Mouse (Mus musculus) kidney, embryonic 16.5 days (tissue): Measurements from ENCODE around the gene B230104I21Rik. TPM values are rescaled to one million over a fixed set of nuclear protein-coding genes. Genes with fewer than 3 reads are reported as not detected.

ENCODE experiments used
- ATAC-seq: fragments of 200-750 bp; cut with Nextera tagmentation; 2 replicates; pipeline ENCODE4 v1.8.0; 2017; ENCODE audit warnings: moderate TSS enrichment; ENCODE audit not compliant: low FRiP score, low TSS enrichment
- H3K27ac ChIP-seq: fragments of 300-500 bp; sonication (generic); 2 replicates; pipeline ENCODE4 v1.5.1; 2014; ENCODE audit warnings: low read length
- H3K27me3 ChIP-seq: fragments of 300-500 bp; sonication (generic); 2 replicates; pipeline ENCODE4 v1.6.1; 2014; ENCODE audit warnings: low read length, control low read depth, mixed read lengths; ENCODE audit not compliant: insufficient read depth
- H3K36me3 ChIP-seq: fragments of 300-500 bp; sonication (generic); 2 replicates; pipeline ENCODE4 v1.6.1; 2014; ENCODE audit warnings: low read length, control low read depth, mixed read lengths; ENCODE audit not compliant: insufficient read depth
- H3K4me1 ChIP-seq: fragments of 300-500 bp; sonication (generic); 2 replicates; pipeline ENCODE4 v1.6.1; 2014; ENCODE audit warnings: low read length, control low read depth, mixed read lengths; ENCODE audit not compliant: insufficient read depth
- H3K4me2 ChIP-seq: fragments of 300-500 bp; sonication (generic); replicated peaks from 2 replicates; pipeline ENCODE4 v1.6.1; 2014; ENCODE audit warnings: low read depth, low read length
- H3K4me3 ChIP-seq: fragments of 300-500 bp; sonication (generic); 2 replicates; pipeline ENCODE4 v1.5.1; 2014; ENCODE audit warnings: mild to moderate bottlenecking, low read length
- H3K9ac ChIP-seq: fragments of 300-500 bp; sonication (generic); replicated peaks from 2 replicates; pipeline ENCODE4 v1.6.1; 2014; ENCODE audit warnings: low read length
- H3K9me3 ChIP-seq: fragments of 300-500 bp; sonication (generic); 2 replicates; pipeline ENCODE4 v1.6.1; 2016; ENCODE audit warnings: low read length, control low read depth
- WGBS: fragments of 180-500 bp; shearing (Covaris S2); extraction: QIAGEN DNeasy Blood & Tissue Kit; methylation state at CpG from one replicate; pipeline ENCODE4 v1.1.7; 2014; 5-methylcytosine and 5-hydroxymethylcytosine counted together
- polyA plus RNA-seq: library from polyadenylated mRNA; unstranded; fragments of >200 nt; fragmentation: Nextera tagmentation; extraction: Ambion mirVana; gene quantifications from 2 replicates; pipeline ENCODE4 v1.2.1, GENCODE M21; 2015

The B230104I21Rik gene
- polyA plus RNA-seq, 1 experiment from 2014 or later: 0.37 TPM

DNA sequence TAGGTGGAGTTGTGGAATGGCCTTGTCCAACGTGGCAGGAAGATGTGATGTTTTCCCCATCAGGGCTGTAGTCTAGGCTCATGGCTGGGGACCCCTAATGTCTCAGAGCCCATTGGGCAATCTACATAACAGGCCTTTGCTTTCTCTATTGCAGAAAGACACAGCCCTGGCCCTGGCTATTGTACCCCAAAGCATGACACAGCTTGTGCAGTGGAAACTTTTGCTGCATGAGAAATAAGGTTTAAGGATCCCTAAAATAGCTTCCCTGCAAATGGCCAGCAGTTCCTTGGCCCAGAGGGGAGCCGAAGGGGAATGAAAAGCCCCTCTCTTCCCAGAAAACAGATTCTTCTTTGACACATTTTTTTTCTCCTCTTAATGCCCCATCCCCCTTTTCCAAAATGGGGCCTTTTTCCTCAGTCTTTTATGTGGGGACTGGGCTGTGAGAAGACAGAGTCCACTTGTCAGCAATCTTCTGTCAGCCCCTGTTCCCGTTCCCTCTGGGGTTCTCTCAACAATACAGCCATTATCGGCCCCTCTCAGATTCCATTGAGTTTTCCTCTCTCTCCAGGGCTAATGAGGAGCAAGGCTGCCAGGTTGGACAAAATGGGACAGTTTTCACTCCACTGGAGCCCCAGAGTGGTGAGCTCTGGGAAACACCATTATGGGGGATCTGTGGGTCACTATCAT lies 22.8 kb upstream of the B230104I21Rik start:
- no peak for ATAC-seq
- 52% methylated on average over 4 of the region's 4 CpGs for WGBS
- H3K4me1 ChIP-seq: no peaks in the 10 kb centered on the region

DNA sequence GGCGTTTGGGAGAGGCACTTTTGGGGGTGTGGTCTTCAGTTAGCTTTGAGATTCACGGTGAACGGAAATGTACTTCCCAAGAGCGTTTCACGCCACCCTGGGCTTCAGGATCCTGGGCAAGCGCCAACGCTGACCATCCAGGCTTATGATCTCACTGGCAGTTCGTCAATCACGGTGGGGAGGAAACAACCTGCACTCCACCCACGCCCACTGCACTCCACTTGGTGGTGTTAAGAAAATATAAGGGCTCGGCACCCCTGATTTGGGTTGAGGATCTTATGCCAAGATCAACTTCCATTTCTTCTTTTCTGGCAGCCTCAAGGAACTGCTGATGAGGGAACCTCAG lies 22.3 kb upstream of the B230104I21Rik start:
- H3K9me3 ChIP-seq: no peaks in the 10 kb centered on the region
- ATAC-seq: no peak
- no peak overlapping the region for H3K9ac ChIP-seq
- no peaks in the 10 kb centered on the region for H3K36me3 ChIP-seq
- H3K4me1 ChIP-seq: no peaks in the 10 kb centered on the region
- no peak overlapping the region for H3K4me3 ChIP-seq
- no peaks in the 10 kb centered on the region for H3K27me3 ChIP-seq
- 72% methylated on average over 11 of the region's 11 CpGs for WGBS
- H3K4me2 ChIP-seq: no peak overlapping the region
- no peak overlapping the region for H3K27ac ChIP-seq

More for the DNA sequence above, 22.8 kb upstream of the B230104I21Rik start:
- H3K4me2 ChIP-seq: no peak overlapping the region
- H3K27me3 ChIP-seq: no peaks in the 10 kb centered on the region
- H3K9me3 ChIP-seq: no peaks in the 10 kb centered on the region
- no peaks in the 10 kb centered on the region for H3K36me3 ChIP-seq
- H3K9ac ChIP-seq: no peak overlapping the region
- H3K27ac ChIP-seq: no peak overlapping the region
- no peak overlapping the region for H3K4me3 ChIP-seq

DNA sequence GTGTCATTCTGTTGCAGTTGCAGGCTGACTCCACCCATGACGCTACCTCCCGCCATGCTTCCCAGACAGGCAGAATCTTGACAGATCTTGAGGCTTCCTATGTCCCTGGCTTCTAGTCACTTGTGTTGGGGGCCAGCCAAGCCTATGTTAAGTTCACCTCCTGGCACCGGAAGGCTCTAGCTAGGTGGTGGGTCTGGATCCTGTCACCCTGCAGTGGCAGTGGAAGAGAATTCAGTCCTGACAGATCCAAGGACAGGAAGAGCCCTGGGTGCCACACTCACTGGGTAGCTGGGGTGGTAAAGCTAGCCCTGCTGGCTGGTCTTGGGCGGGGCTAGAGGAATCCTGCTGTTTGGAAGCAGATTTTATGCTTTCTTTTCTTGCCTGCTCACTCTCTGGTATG lies 10.5 kb upstream of the B230104I21Rik start:
- no peak overlapping the region for H3K27ac ChIP-seq
- no peak overlapping the region for H3K9ac ChIP-seq
- WGBS: 61% methylated on average over 4 of the region's 4 CpGs
- peaks cover 42% of the 10 kb centered on the region for H3K27me3 ChIP-seq
- H3K4me3 ChIP-seq: no peak overlapping the region
- no peak for ATAC-seq
- no peaks in the 10 kb centered on the region for H3K36me3 ChIP-seq
- no peaks in the 10 kb centered on the region for H3K9me3 ChIP-seq
- H3K4me1 ChIP-seq: 0 out of 2 replicates have a peak, but pooled peaks cover 6% of the 10 kb centered on the region
- no peak overlapping the region for H3K4me2 ChIP-seq

DNA sequence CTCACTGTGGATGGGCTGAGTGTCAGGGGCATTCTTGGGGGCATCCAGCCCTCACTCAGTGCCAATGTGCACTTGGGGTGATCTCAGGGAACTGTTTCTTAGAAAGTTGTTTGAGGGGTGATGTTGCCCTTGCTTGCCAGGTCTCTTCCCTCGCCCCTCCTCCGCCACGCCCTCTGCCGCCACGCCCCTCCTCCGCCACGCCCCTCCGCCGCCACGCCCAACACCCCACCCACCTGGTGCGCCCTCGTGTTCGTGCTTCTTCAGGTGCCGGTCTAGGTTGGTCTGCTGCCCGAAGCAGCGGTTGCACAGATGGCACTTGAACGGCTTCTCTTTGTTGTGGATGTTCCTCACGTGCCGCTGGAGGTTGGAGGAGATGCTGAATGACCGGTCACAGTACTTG lies 7.5 kb upstream of the B230104I21Rik start:
- no peak overlapping the region for H3K27ac ChIP-seq
- ATAC-seq: no peak
- no peaks in the 10 kb centered on the region for H3K9me3 ChIP-seq
- no peak overlapping the region for H3K9ac ChIP-seq
- 7% methylated on average over 18 of the region's 20 CpGs for WGBS
- peaks cover 57% of the 10 kb centered on the region for H3K27me3 ChIP-seq
- H3K4me1 ChIP-seq: peaks cover 24% of the 10 kb centered on the region
- no peak overlapping the region for H3K4me3 ChIP-seq
- no peak overlapping the region for H3K4me2 ChIP-seq
- no peaks in the 10 kb centered on the region for H3K36me3 ChIP-seq

DNA sequence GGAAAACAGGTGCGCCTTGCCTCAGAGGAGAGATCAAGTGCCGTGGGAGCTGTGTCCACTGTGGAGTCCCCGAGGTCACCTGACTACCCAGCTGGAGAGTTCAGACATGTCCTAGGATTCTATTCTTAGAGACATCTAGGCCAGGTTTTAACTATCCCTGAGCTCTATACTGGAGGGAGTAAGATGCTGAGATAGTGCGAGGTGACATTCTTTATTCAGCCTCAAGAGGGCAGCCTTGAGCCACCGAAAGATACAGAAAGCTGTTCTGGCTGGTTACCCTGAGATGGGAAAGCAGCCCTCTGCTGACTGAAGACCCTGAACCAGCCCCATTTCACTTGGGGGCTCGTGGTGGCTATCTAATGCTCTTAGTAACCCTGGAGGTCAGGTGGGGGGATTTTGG lies 7.1 kb upstream of the B230104I21Rik start:
- WGBS: 5% methylated on average over 6 of the region's 6 CpGs
- Histone ChIP-seq H3K36me3 (no peaks in the 10 kb centered on the region), H3K27ac (no peak overlapping the region), H3K9ac (no peak overlapping the region), H3K4me1 (peaks cover 25% of the 10 kb centered on the region), H3K27me3 (peaks cover 57% of the 10 kb centered on the region), H3K4me3 (no peak overlapping the region), H3K4me2 (no peak overlapping the region), H3K9me3 (no peaks in the 10 kb centered on the region)
- peak; percentile 32; the same call in 1 of the 2 replicates for ATAC-seq

DNA sequence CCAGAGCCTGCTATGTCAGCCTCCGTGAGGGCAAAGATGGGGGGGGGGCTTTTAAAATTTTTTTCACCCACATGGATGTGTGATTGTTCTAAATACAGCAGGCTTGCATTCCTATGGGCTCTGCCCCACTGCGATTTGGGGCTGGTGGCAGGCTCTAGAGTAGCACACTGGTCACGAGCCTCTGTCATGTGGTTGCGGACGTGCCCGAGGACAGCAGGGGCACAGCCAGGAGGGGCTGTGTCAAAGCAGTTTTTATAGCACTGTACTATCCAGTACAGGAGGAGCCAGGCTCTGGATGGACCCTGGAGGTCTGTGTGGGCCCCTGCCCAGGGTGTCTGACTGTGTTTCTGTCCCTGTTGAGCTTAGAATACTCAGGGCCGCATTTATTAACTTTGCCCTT lies 5.9 kb upstream of the B230104I21Rik start:
- Histone ChIP-seq H3K4me3 (no peak overlapping the region), H3K27ac (no peak overlapping the region), H3K9ac (no peak overlapping the region), H3K27me3 (peaks cover 68% of the 10 kb centered on the region), H3K9me3 (no peaks in the 10 kb centered on the region), H3K4me2 (no peak overlapping the region), H3K4me1 (peaks cover 29% of the 10 kb centered on the region), H3K36me3 (no peaks in the 10 kb centered on the region)
- ATAC-seq: no peak
- 82% methylated on average over 7 of the region's 7 CpGs for WGBS

DNA sequence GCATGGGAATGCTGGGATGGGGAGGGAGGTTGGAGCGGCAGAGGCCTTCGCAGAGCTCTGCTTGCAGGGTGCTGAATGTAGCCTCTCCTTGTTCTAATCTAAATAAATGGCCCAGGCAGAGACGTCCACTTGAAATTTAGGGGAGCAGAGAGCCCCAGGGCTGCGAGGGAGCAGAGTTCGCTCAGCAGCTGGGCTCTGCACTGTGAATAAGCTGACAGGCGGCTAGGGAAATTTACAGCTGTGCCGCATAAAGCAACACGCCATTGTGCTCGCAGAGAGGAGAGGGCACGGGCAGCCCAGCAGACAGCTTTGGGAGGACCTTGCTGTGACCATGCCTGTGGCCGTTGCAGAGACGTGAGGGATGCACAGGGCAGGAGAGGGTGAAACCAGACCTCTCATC lies 4.7 kb upstream of the B230104I21Rik start:
- ATAC-seq: peak; percentile 44; the same call in 1 of the 2 replicates
- Histone ChIP-seq H3K9me3 (no peaks in the 10 kb centered on the region), H3K9ac (0 out of 2 replicates have a peak overlapping the region, but pooled peaks have one; percentile 6), H3K4me1 (peaks cover 41% of the 10 kb centered on the region), H3K4me2 (no peak overlapping the region), H3K27ac (no peak overlapping the region), H3K27me3 (peaks cover 71% of the 10 kb centered on the region), H3K36me3 (no peaks in the 10 kb centered on the region), H3K4me3 (no peak overlapping the region)
- WGBS: 18% methylated on average over 12 of the region's 12 CpGs

DNA sequence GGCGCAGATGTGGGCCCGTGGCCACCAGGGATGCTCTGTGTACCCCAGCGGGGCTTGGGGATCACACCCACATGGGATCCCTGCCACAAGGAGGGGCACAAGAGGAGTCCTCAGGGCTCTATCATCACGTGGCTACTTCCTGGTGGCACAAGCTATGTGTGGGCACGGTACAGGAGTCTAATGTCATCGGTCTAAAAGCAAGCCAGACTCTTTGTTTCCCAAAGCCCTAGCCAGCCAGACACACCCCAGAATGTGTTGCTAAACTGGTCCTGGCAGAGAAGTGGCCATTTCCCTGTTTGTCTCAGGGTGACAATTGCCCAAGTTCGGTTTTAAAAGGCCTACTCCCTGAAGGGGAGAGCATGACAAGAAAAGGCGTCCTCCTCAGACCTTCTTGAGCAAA lies 2.6 kb upstream of the B230104I21Rik start:
- Histone ChIP-seq H3K4me1 (peaks cover 55% of the 10 kb centered on the region), H3K9ac (no peak overlapping the region; the same call in 1 of the 2 replicates), H3K4me3 (no peak overlapping the region), H3K9me3 (no peaks in the 10 kb centered on the region), H3K4me2 (no peak overlapping the region), H3K27ac (no peak overlapping the region), H3K36me3 (no peaks in the 10 kb centered on the region), H3K27me3 (peaks cover 75% of the 10 kb centered on the region)
- 24% methylated on average over 8 of the region's 8 CpGs for WGBS
- no peak for ATAC-seq

DNA sequence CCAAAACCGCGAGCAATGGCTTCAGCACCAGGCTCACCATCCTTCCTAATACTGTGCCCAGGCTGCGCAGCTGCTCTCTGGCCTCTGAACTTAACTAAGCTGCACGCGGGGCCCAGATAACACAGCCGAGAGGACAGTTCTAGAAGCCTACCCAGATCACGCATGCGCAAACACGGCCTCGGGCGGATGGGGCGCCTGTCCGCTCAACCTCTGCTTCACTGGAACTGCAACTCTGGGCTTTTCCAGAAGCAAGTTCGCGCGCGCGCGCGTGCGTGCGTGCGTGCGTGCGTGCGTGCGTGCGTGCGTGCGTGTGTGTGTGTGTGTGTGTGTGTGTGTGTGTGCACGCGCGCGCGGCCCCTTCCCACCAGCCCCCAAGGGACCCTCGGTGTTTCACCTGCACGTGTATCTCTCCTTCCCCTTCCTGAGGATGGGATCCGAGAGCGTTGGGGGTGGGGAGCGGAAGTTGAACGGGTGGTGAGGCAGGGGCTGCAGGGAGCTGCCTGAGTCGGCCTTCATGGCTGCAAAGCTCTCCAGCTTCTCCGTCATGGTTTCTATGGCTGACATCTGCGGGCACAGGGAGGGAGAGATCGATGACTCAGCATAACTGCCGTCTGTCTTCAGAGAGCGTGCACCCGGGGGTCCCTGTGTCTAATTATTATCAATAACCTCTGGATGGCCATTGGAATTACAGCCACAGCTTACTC lies 1.1 kb upstream of the B230104I21Rik start:
- 56% methylated on average over 41 of the region's 48 CpGs for WGBS
- H3K27me3 ChIP-seq: peaks cover 88% of the 10 kb centered on the region
- peak overlapping the region; percentile 10; the same call in 1 of the 2 replicates for H3K4me3 ChIP-seq
- H3K9ac ChIP-seq: no peak overlapping the region
- no peaks in the 10 kb centered on the region for H3K9me3 ChIP-seq
- peak overlapping the region; percentile 39 for H3K4me2 ChIP-seq
- H3K4me1 ChIP-seq: peaks cover 49% of the 10 kb centered on the region
- no peaks in the 10 kb centered on the region for H3K36me3 ChIP-seq
- no peak for ATAC-seq
- no peak overlapping the region for H3K27ac ChIP-seq

DNA sequence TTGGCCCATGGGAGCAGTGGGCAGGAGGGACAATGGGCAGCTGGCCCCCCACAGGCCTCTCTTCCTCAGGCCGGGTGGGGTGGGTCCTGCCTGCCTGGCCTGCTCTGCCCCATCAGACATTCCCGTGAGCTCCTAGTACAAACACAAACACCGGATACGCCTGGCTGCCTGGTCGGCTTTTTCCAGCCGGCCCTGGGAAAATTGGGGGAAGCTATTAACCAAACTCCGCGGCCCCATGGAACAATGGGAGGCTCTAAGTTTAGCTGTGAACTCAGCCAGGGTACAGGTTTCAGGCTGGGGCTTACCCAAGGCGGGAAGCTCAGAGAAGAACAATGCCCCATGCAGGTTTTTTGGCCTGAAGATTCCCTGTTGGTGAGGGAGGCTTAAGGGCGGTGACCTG lies 723 bp downstream of the B230104I21Rik start:
- 14% methylated on average over 10 of the region's 10 CpGs for WGBS
- H3K9me3 ChIP-seq: no peaks in the 10 kb centered on the region
- H3K36me3 ChIP-seq: no peaks in the 10 kb centered on the region
- peak; percentile 83 for ATAC-seq
- H3K9ac ChIP-seq: peak overlapping the region; percentile 46; the same call in 1 of the 2 replicates
- peaks cover 38% of the 10 kb centered on the region for H3K4me1 ChIP-seq
- H3K4me2 ChIP-seq: no peak overlapping the region
- no peak overlapping the region for H3K4me3 ChIP-seq
- H3K27me3 ChIP-seq: peaks cover 89% of the 10 kb centered on the region
- H3K27ac ChIP-seq: peak overlapping the region; percentile 82
